Mouse (Mus musculus): ENCODE data around the gene Gprin2.

DNA sequence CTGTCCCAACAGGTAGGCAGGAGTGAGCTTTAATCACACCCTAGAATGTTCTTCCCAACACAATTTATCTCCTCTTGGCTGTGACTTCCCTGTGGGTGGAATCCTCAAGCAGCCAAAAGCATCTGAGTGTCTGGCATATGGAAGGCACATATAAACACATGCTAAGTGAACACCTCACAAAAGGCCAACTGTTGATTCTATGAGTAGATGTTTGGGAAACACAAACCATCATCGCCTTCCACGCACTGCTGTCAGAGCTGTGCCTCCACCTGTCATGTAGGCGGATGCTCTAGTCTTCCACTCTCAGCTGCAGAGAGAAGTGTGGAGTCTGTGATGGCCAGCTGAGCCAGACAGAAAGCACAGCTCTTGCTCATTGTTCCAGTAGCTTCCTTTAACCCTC lies 22.1 kb downstream of the Gprin2 start:
- no peak for TF ChIP-seq CTCF (IDR thresholded peaks at IDR 0.05; ENCODE audit: low read depth, low read length)
- no peak for TF ChIP-seq GATA1 (IDR thresholded peaks at IDR 0.05; ENCODE audit: borderline replicate concordance, low read length)
- no peak for TF ChIP-seq TAL1 (conservative IDR thresholded peaks at IDR 0.05; ENCODE audit: low read depth, low read length)
- TF ChIP-seq GATA2 (IDR thresholded peaks at IDR 0.05; ENCODE audit: borderline replicate concordance, low read depth, low read length): no peak
